In genomic region chr19:42485443-42485842, GRCm38 (mm10) we compare ENCODE assay signal across 25 mouse cellular contexts. TPM values are rescaled to one million over a fixed set of nuclear protein-coding genes. Genes with fewer than 3 reads are reported as not detected.
A peak's percentile ranks its signal among the peaks of the same experiment; 100 is the strongest.
DNase-seq lines count a peak whose midpoint lies in the region; ATAC-seq lines count a peak whose summit lies in the region.
"Had no signal": no experiment of that assay in that cellular context is flagged by ENCODE, and none has a peak within 500 bp of the region (broad histone marks: within the 10 kb centered on the region; RNA-seq: fewer than 3 reads in every experiment).

No protein-coding gene starts in this region.

- no peaks in the 10 kb centered on the region; the same call in 1 of the 2 replicates for H3K4me1 ChIP-seq in hindbrain, embryonic 16.5 days (ENCODE audit: control insufficient read depth, insufficient read depth, low read depth, low read length)
- no peaks in the 10 kb centered on the region for H3K4me1 ChIP-seq in hindbrain, embryonic 11.5 days (replicated peaks; ENCODE audit: control insufficient read depth, insufficient read depth, low read length)
- H3K4me1 ChIP-seq: embryonic facial prominence, embryonic 12.5 days; forebrain, embryonic 12.5 days; liver, embryonic 13.5 days; midbrain, embryonic 13.5 days had no signal

- no peaks in the 10 kb centered on the region for H3K27me3 ChIP-seq in hindbrain, embryonic 16.5 days (replicated peaks; ENCODE audit: control insufficient read depth, insufficient read depth, low read length)
- H3K27me3 ChIP-seq in hindbrain, embryonic 11.5 days (ENCODE audit: control insufficient read depth, insufficient read depth, low read length), result no peaks in the 10 kb centered on the region
- H3K27me3 ChIP-seq: embryonic facial prominence, embryonic 12.5 days; forebrain, embryonic 12.5 days; midbrain, embryonic 13.5 days; neural tube, embryonic 15.5 days had no signal

- H3K27ac ChIP-seq in hindbrain, embryonic 16.5 days (ENCODE audit: low read depth, low read length), result no peak overlapping the region
- no peak overlapping the region for H3K27ac ChIP-seq in hindbrain, embryonic 11.5 days (ENCODE audit: low read depth, low read length)
- H3K27ac ChIP-seq: embryonic facial prominence, embryonic 12.5 days; forebrain, embryonic 12.5 days; kidney, postnatal 0 days; left cerebral cortex, adult 2 months; liver, embryonic 13.5 days; midbrain, embryonic 13.5 days; neural tube, embryonic 15.5 days had no signal

- H3K9me3 ChIP-seq in hindbrain, embryonic 16.5 days (ENCODE audit: control insufficient read depth, low read length), result no peaks in the 10 kb centered on the region
- H3K9me3 ChIP-seq in hindbrain, embryonic 11.5 days (ENCODE audit: control insufficient read depth, low read length), result no peaks in the 10 kb centered on the region
- H3K9me3 ChIP-seq: embryonic facial prominence, embryonic 12.5 days; forebrain, embryonic 12.5 days; liver, embryonic 13.5 days; midbrain, embryonic 13.5 days; neural tube, embryonic 15.5 days had no signal

- ATAC-seq in hindbrain, embryonic 16.5 days, result peak; percentile 24; the same call in 1 of the 2 replicates
- ATAC-seq in hindbrain, embryonic 11.5 days (ENCODE audit: low FRiP score), result no peak
- ATAC-seq: midbrain, embryonic 13.5 days had no signal

- intact Hi-C loops in heart, postnatal 36 days (cut with DNase I), result no loop called here

- H3K4me3 ChIP-seq in hindbrain, embryonic 16.5 days (ENCODE audit: low read length), result no peak overlapping the region
- no peak overlapping the region for H3K4me3 ChIP-seq in hindbrain, embryonic 11.5 days (ENCODE audit: low read depth, low read length)
- H3K4me3 ChIP-seq: embryonic facial prominence, embryonic 12.5 days; erythroblast, embryonic 14.5 days; forebrain, embryonic 12.5 days; left cerebral cortex, adult 2 months; liver, embryonic 13.5 days; midbrain, embryonic 13.5 days; neural tube, embryonic 15.5 days had no signal

- no peaks in the 10 kb centered on the region for H3K36me3 ChIP-seq in hindbrain, embryonic 16.5 days (ENCODE audit: control insufficient read depth, insufficient read depth, low read length)
- H3K36me3 ChIP-seq in hindbrain, embryonic 11.5 days (ENCODE audit: control insufficient read depth, insufficient read depth, low read length), result no peaks in the 10 kb centered on the region
- H3K36me3 ChIP-seq: embryonic facial prominence, embryonic 12.5 days; forebrain, embryonic 12.5 days; liver, embryonic 13.5 days; midbrain, embryonic 13.5 days; neural tube, embryonic 15.5 days had no signal

- no peak overlapping the region for H3K9ac ChIP-seq in hindbrain, embryonic 16.5 days (ENCODE audit: low read depth, low read length)
- no peak overlapping the region for H3K9ac ChIP-seq in hindbrain, embryonic 11.5 days (ENCODE audit: low read depth, low read length)
- H3K9ac ChIP-seq: embryonic facial prominence, embryonic 12.5 days; forebrain, embryonic 12.5 days; liver, embryonic 13.5 days; midbrain, embryonic 13.5 days; neural tube, embryonic 15.5 days had no signal

- peak; percentile 25 to 47 for DNase-seq in heart, adult 18-20 months
- no peak for DNase-seq in heart, postnatal 36 days
- DNase-seq in hindbrain, embryonic 11.5 days (ENCODE audit: low spot score), result no peak
- DNase-seq in 3134 (ENCODE audit: extremely low read depth, insufficient read length, low spot score), result peak; percentile 64
- DNase-seq in Muller cell, postnatal 12 days (ENCODE audit: inconsistent ontology term), result peak; percentile 2
- no peak for DNase-seq in kidney, adult 8-10 months
- DNase-seq: cerebellum, adult 18-20 months; cerebellum, postnatal 14 days; kidney, adult 18-20 months; liver, embryonic 13.5 days; lung, adult 2 months; lung, postnatal 14 days; right cerebral cortex, adult 18-20 months; thymus, adult 18-20 months; thymus, postnatal 36 days had no signal

- H3K4me2 ChIP-seq in hindbrain, embryonic 16.5 days (ENCODE audit: low read length), result no peak overlapping the region
- no peak overlapping the region for H3K4me2 ChIP-seq in hindbrain, embryonic 11.5 days (replicated peaks; ENCODE audit: low read depth, low read length)
- H3K4me2 ChIP-seq: embryonic facial prominence, embryonic 12.5 days; forebrain, embryonic 12.5 days; liver, embryonic 13.5 days; midbrain, embryonic 13.5 days; neural tube, embryonic 15.5 days had no signal

- WGBS in hindbrain, embryonic 16.5 days, result 54% methylated on average over 7 of the region's 7 CpGs
- WGBS in hindbrain, embryonic 11.5 days, result 71% methylated on average over 7 of the region's 7 CpGs

RNA-seq across cellular contexts. Expression of gene R3hcc1l, which starts 33.1 kb away (rescaled TPM):
- 10 to 100 TPM; 22.8 to 28.9 TPM for total RNA-seq in heart, adult 18-20 months (2021)
- total RNA-seq in heart, postnatal 36 days (2021), result 10 to 100 TPM; 24.7 to 26.9 TPM
- 11.4 and 14.1 TPM in 2 replicates for polyA plus RNA-seq in hindbrain, embryonic 16.5 days (2015; fragmentation: Nextera tagmentation; extraction: Ambion mirVana)
- 23.4 and 24.7 TPM in 2 replicates for polyA plus RNA-seq in hindbrain, embryonic 11.5 days (2014; fragmentation: Nextera tagmentation; extraction: Ambion mirVana)

RNA-seq across cellular contexts. Expression of gene Crtac1, which starts 53.9 kb away (rescaled TPM):
- total RNA-seq in heart, adult 18-20 months (2021), result not detected
- not detected for total RNA-seq in heart, postnatal 36 days (2021)
- 44.3 and 50.2 TPM in 2 replicates for polyA plus RNA-seq in hindbrain, embryonic 16.5 days (2015; fragmentation: Nextera tagmentation; extraction: Ambion mirVana)
- 12.1 and 13.0 TPM in 2 replicates for polyA plus RNA-seq in hindbrain, embryonic 11.5 days (2014; fragmentation: Nextera tagmentation; extraction: Ambion mirVana)
- total RNA-seq: granulocyte monocyte progenitor cell, adult 5-6 weeks; megakaryocyte progenitor cell, adult 5-6 weeks had no signal
- polyA plus RNA-seq: erythroblast, embryonic 14.5 days had no signal

Comparison
In these comparisons a context has a peak if more than half of its experiments do, and no peak if none do; other contexts are left out.
1. DNase-seq: peak in heart, adult 18-20 months (2 of 2), 3134 (single experiment) and Muller cell, postnatal 12 days (single experiment); none in heart, postnatal 36 days (0 of 2), hindbrain, embryonic 11.5 days (single experiment) and kidney, adult 8-10 months (0 of 2).